In genomic region chr12:102626841-102627240, GRCm38 (mm10) we compare ENCODE assay signal across 23 mouse cellular contexts.
DNase-seq lines count a peak whose midpoint lies in the region; ATAC-seq and TF ChIP-seq lines count a peak whose summit lies in the region.
"Had no signal": no experiment of that assay in that cellular context is flagged by ENCODE, and none has a peak within 500 bp of the region (broad histone marks: within the 10 kb centered on the region; RNA-seq: fewer than 3 reads in every experiment).

No protein-coding gene starts in this region.

- no peaks in the 10 kb centered on the region for H3K36me3 ChIP-seq in thymus, adult 2 months (ENCODE audit: control insufficient read depth, insufficient read depth, low read length)
- no peaks in the 10 kb centered on the region for H3K36me3 ChIP-seq in kidney, embryonic 16.5 days (ENCODE audit: insufficient read depth, low read length)
- H3K36me3 ChIP-seq: hindbrain, embryonic 15.5 days; midbrain, embryonic 12.5 days had no signal

- no peak for TF ChIP-seq POLR2A in thymus, adult 2 months (IDR thresholded peaks at IDR 0.05; ENCODE audit: control insufficient read depth, extremely low read depth, insufficient read depth, low read length, poor library complexity)

- H3K9me3 ChIP-seq in kidney, embryonic 16.5 days (ENCODE audit: low read length) = no peaks in the 10 kb centered on the region
- H3K9me3 ChIP-seq: hindbrain, embryonic 15.5 days; midbrain, embryonic 12.5 days had no signal

- 95% methylated on average over 7 of the region's 7 CpGs for WGBS in thymus, adult 2 months
- 70% methylated on average over 7 of the region's 7 CpGs for WGBS in kidney, embryonic 16.5 days

- no peak for TF ChIP-seq CTCF in thymus, adult 2 months (IDR thresholded peaks at IDR 0.05; ENCODE audit: borderline replicate concordance, control insufficient read depth, extremely low read depth, insufficient read depth, low read length, poor library complexity)

- no peak overlapping the region for H3K4me3 ChIP-seq in thymus, adult 2 months (ENCODE audit: control insufficient read depth, insufficient read depth, low read length)
- no peak overlapping the region for H3K4me3 ChIP-seq in kidney, embryonic 16.5 days (ENCODE audit: low read length)
- H3K4me3 ChIP-seq: hindbrain, embryonic 15.5 days; midbrain, embryonic 12.5 days; myocyte had no signal

- peaks cover 39% of the 10 kb centered on the region for H3K4me1 ChIP-seq in thymus, adult 2 months (replicated peaks; ENCODE audit: control insufficient read depth, insufficient read depth, low read length)
- no peaks in the 10 kb centered on the region for H3K4me1 ChIP-seq in kidney, embryonic 16.5 days (ENCODE audit: insufficient read depth, low read length)

- no peak overlapping the region for H3K9ac ChIP-seq in kidney, embryonic 16.5 days (replicated peaks; ENCODE audit: low read length)
- H3K9ac ChIP-seq: forebrain, postnatal 0 days; hindbrain, embryonic 15.5 days; midbrain, embryonic 12.5 days had no signal

- H3K27me3 ChIP-seq in thymus, adult 2 months (ENCODE audit: control insufficient read depth, insufficient read depth, low read length) = no peaks in the 10 kb centered on the region
- H3K27me3 ChIP-seq in kidney, embryonic 16.5 days (ENCODE audit: insufficient read depth, low read length) = no peaks in the 10 kb centered on the region
- H3K27me3 ChIP-seq: hindbrain, embryonic 15.5 days; midbrain, embryonic 12.5 days had no signal

- no peak for ATAC-seq in cerebellum, adult (ENCODE audit: insufficient number of reproducible peaks, low FRiP score, low TSS enrichment)
- no peak for ATAC-seq in kidney, embryonic 16.5 days (ENCODE audit: low FRiP score, low TSS enrichment)
- ATAC-seq: forebrain, postnatal 0 days; intestine, postnatal 0 days had no signal

- H3K4me2 ChIP-seq in kidney, embryonic 16.5 days (replicated peaks; ENCODE audit: low read depth, low read length) = no peak overlapping the region
- H3K4me2 ChIP-seq: hindbrain, embryonic 15.5 days; liver, embryonic 11.5 days; midbrain, embryonic 12.5 days had no signal

- H3K27ac ChIP-seq in thymus, adult 2 months (ENCODE audit: control insufficient read depth, insufficient read depth, low read length) = peak overlapping the region; percentile 0; the same call in 1 of the 2 replicates
- no peak overlapping the region for H3K27ac ChIP-seq in kidney, embryonic 16.5 days (ENCODE audit: low read length)
- H3K27ac ChIP-seq: hindbrain, embryonic 15.5 days; midbrain, embryonic 12.5 days had no signal

- peak; percentile 36 for DNase-seq in layer of hippocampus, adult 11-12 months (ENCODE audit: low spot score)
- no peak for DNase-seq in layer of hippocampus, postnatal 25 days (ENCODE audit: extremely low spot score in 1 of 2, low spot score in 1 of 2)
- no peak for DNase-seq in thymus, adult 2 months
- DNase-seq in thymus, postnatal 0 days (ENCODE audit: low spot score) = no peak
- peak; percentile 33 for DNase-seq in embryo, embryonic 11 days
- DNase-seq: adrenal gland, postnatal 10 days; cerebellum, adult 8-10 months; forebrain, postnatal 0 days; gastrocnemius, postnatal 10 days; kidney, postnatal 10 days; layer of hippocampus, postnatal 36 days; left cerebral cortex, postnatal 4 days; lung, adult 2 months; lung, postnatal 4 days; right cerebral cortex, adult 18-20 months; spleen, adult 18-20 months had no signal

Comparison
In these comparisons a context has a peak if more than half of its experiments do, and no peak if none do; other contexts are left out.
1. DNase-seq: peak in layer of hippocampus, adult 11-12 months (single experiment) and embryo, embryonic 11 days (single experiment); none in layer of hippocampus, postnatal 25 days (0 of 2), thymus, adult 2 months (single experiment) and thymus, postnatal 0 days (single experiment).